Mouse (Mus musculus) left cerebral cortex, postnatal 14 days (tissue): ENCODE measurements at regions not wholly inside any gene's neighbourhood (a gene's known extent, or its start where the extent isn't known, plus 50 kb on each side); places are given as distances from the start of the nearest gene placed in this dataset.

Experiments
- DNase-seq, 2 experiments: peaks; one replicate each; pipeline ENCODE4 v3.0.0; 2021 to 2022; ENCODE audit warnings: low spot score in 2 of 2, mixed read lengths in 1 of 2
- intact Hi-C: fragments of 180-260 bp; cut with DNase I; formaldehyde crosslinking; loops from one replicate; pipeline ENCODE4 v1.15.1; 2025

- no peak for DNase-seq
- intact Hi-C loops, result no loop called here
These were observed 380.3 kb upstream of the Arrdc3 start for GRCm38 (mm10) chr13:80502927-80503326.

- no peak for DNase-seq
- intact Hi-C loops, result no loop called here
These were observed 368.8 kb upstream of the Arrdc3 start for GRCm38 (mm10) chr13:80514171-80514981.

- intact Hi-C loops, result no loop called here
- no peak for DNase-seq
These were observed 368.3 kb upstream of the Arrdc3 start for GRCm38 (mm10) chr13:80514982-80515253.

- intact Hi-C loops, result no loop called here
These were observed 364.3 kb upstream of the Arrdc3 start for GRCm38 (mm10) chr13:80518836-80519235.

GRCm38 (mm10) chr13:80519792-80520191, 363.4 kb upstream of the Arrdc3 start:
- peak in 1 of 2 experiments; percentile 4 for DNase-seq
- intact Hi-C loops, result no loop called here

More at GRCm38 (mm10) chr13:80518836-80519235, 364.3 kb upstream of the Arrdc3 start:
- no peak for DNase-seq

- intact Hi-C loops, result no loop called here
- no peak for DNase-seq
These were observed 347.3 kb upstream of the Arrdc3 start for GRCm38 (mm10) chr13:80535755-80536350.

- intact Hi-C loops, result no loop called here
- DNase-seq, result no peak
These were observed 338.2 kb upstream of the Arrdc3 start for GRCm38 (mm10) chr13:80544951-80545350.

- intact Hi-C loops, result no loop called here
- no peak for DNase-seq
These were observed 326.0 kb upstream of the Arrdc3 start for GRCm38 (mm10) chr13:80557156-80557555.
